Mouse (Mus musculus) liver, embryonic 16.5 days (tissue): Measurements from ENCODE around the gene Rnf223. TPM values are rescaled to one million over a fixed set of nuclear protein-coding genes. Genes with fewer than 3 reads are reported as not detected.

ENCODE experiments used
- polyA plus RNA-seq: library from polyadenylated mRNA; unstranded; fragments of >200 nt; fragmentation: Nextera tagmentation; extraction: Ambion mirVana; gene quantifications from 2 replicates; pipeline ENCODE4 v1.2.1, GENCODE M21; 2015

Gene Rnf223
- polyA plus RNA-seq, 1 experiment from 2014 or later, result 0.09 TPM

Other genes starting within 250 kb of the Rnf223 start
- gene Pusl1, start 238.7 kb upstream of the Rnf223 start, polyA plus RNA-seq, result 12.9 and 13.4 TPM in 2 replicates
- 5.5 and 5.6 TPM in 2 replicates for gene Acap3, start 238.7 kb upstream of the Rnf223 start, polyA plus RNA-seq
- 41.1 and 42.2 TPM in 2 replicates for gene Ube2j2, start 186.7 kb upstream of the Rnf223 start, polyA plus RNA-seq
- 57.4 and 60.0 TPM in 2 replicates for gene C1qtnf12, start 168.2 kb upstream of the Rnf223 start, polyA plus RNA-seq
- 3.3 and 3.6 TPM in 2 replicates for gene B3galt6, start 137.9 kb upstream of the Rnf223 start, polyA plus RNA-seq
- 73.2 and 78.7 TPM in 2 replicates for gene Sdf4, start 137.6 kb upstream of the Rnf223 start, polyA plus RNA-seq
- 0.22 and 0.37 TPM in 2 replicates for gene Tnfrsf4, start 116.7 kb upstream of the Rnf223 start, polyA plus RNA-seq
- 0.58 and 0.68 TPM in 2 replicates for gene Tnfrsf18, start 104.3 kb upstream of the Rnf223 start, polyA plus RNA-seq
- 0.29 and 0.33 TPM in 2 replicates for gene Ttll10, start 71.1 kb upstream of the Rnf223 start, polyA plus RNA-seq
- 11.4 and 13.4 TPM in 2 replicates for gene 9430015G10Rik, start 20.5 kb upstream of the Rnf223 start, polyA plus RNA-seq
- 6.7 and 7.7 TPM in 2 replicates for gene Agrn, start 67.0 kb downstream of the Rnf223 start, polyA plus RNA-seq
- gene Isg15, start 70.3 kb downstream of the Rnf223 start, polyA plus RNA-seq, result 6.1 and 6.9 TPM in 2 replicates
- 1.0 and 1.2 TPM in 2 replicates for gene AW011738, start 72.8 kb downstream of the Rnf223 start, polyA plus RNA-seq
- 0.14 and 0.40 TPM in 2 replicates for gene Perm1, start 85.4 kb downstream of the Rnf223 start, polyA plus RNA-seq
- 3.8 and 4.1 TPM in 2 replicates for gene Plekhn1, start 104.3 kb downstream of the Rnf223 start, polyA plus RNA-seq
- 36.0 and 36.2 TPM in 2 replicates for gene Noc2l, start 105.5 kb downstream of the Rnf223 start, polyA plus RNA-seq
- gene Samd11, start 125.1 kb downstream of the Rnf223 start, polyA plus RNA-seq, result 36.4 and 37.7 TPM in 2 replicates
- gene Vmn2r-ps159, start 200.6 kb downstream of the Rnf223 start, polyA plus RNA-seq, result not detected in 2 replicates